Mouse (Mus musculus): ENCODE measurements around the gene Mbnl1.

Gene Mbnl1

DNA sequence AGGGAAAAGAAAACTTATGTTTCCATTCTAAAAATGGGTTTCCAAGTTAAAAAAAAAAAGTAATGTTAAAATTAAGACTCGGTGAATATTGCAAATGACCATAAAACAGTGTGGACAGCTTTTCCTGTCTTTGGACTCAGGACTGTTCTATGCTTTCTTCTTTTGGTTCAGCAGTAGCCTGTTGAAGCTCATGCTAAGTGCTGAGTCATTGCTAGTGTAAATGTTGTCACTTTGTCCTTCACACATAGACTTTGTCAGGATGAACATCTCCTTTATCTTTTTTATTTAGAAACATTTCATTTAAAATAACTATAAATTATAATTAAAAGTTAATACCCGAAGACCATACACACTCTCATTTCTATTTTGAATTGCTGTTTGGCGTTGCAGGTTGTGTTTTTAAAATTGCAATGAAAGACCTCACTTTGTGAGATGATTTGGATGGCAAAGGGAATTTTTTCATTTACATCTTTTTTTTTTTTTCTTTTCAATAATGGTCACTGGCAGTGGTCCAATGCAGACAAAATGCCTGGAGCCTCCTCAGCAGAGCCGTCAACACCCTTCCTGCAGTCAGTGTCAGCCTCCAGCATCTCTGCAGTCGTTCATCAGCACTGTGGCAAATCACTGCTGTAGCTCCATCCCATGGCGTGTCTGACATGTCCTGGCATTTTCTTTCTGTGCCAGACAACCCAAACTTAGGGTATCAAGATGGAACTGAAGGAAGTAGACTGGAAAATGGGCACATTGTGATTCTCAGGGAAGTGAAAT, 96.4 kb downstream of the Mbnl1 start:
- no peak for DNase-seq (ENCODE audit: low spot score in 2 of 2)

DNA sequence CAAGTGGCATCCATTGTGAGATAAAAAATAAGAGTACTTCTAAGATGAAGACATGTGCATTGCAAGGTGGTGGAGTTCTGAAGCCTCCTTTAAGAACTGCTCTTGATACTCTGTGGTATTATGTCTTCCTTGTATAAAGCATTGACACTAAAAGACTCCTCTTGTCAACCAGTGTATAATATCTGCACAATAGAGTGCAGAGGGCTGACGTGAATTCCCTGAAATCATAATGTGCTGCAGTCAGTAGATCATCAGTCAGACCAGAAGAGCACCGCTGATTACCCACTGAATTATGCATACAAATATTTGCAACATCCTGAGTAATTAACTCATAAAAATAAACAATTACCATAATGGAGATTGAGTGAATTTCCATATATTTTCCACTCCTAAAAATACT, 97.2 kb downstream of the Mbnl1 start:
- no peak for DNase-seq (ENCODE audit: low spot score in 2 of 2)

DNA sequence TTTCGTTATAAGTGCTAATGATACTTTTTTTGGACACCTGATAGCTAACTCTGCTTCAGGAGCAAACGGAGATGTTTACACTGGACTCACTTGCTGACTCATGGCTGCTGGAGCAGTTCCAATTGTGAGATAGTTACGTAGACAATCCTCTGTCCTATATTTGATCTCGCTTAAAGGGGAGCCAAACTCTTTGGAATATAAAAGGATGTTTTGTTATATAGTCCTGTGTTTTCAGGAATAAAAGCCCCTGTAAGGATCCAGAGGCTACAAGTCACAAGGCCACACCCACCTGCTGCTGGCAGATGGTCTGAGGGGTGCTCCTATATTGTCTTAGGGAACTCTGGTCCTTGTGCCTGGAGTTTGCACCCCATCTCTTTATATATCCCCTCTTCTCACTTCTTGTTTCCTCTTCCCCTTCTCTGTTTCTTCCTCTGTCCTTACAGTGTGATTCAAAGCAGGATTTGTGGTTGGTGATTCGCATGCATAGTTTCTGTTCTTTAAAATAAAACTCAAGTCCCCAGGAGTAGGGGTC, 97.9 kb downstream of the Mbnl1 start:
- DNase-seq (ENCODE audit: low spot score in 2 of 2), result peak in 1 of 2 experiments; percentile 54

DNA sequence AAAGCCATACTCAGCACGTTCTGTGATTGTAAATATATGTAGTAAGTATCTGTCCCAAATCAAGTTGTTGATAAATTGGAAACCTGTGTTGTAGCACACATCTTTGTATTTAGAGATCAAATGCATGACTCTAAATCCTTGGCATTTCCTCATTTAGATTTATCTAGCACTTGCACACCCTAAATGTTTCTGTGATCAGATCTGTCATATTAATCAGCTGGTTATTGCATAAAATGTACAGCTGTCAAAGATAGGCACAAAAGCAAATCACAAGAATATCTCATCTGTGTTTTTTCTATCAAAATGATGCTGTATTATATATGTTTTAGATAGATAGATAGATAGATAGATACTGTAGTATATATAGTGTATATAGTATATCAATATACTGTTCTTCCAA, 98.9 kb downstream of the Mbnl1 start:
- no peak for DNase-seq (ENCODE audit: low spot score in 2 of 2)

DNA sequence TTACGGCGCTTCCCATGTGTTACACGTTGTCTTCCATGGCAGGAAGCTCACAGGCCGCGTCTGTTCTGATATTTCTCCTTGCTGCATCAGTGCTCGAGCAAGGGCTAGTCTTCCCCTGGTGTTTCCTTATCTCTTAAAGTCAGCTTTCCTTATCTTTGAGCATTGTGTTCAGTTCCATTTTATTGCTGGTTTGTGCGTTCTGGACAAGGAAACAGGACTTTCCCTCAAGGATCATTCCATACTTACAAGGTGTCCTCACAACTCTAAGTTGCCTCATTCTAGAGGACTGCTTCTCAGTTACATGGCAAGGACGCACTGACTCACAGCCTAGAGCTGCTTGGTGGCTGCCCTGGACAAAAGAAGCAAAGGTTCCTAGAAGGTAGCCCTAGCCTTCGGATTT, 101.6 kb downstream of the Mbnl1 start:
- no peak for DNase-seq (ENCODE audit: low spot score in 2 of 2)

- no peak for DNase-seq (ENCODE audit: low spot score in 2 of 2)
These were observed 102.4 kb downstream of the Mbnl1 start for GRCm38 (mm10) chr3:60574849-60575524.

GRCm38 (mm10) chr3:60575945-60576344, 103.3 kb downstream of the Mbnl1 start:
- no peak for DNase-seq (ENCODE audit: low spot score in 2 of 2)

GRCm38 (mm10) chr3:60576366-60577046, 103.9 kb downstream of the Mbnl1 start:
- DNase-seq (ENCODE audit: low spot score in 2 of 2), result no peak

DNA sequence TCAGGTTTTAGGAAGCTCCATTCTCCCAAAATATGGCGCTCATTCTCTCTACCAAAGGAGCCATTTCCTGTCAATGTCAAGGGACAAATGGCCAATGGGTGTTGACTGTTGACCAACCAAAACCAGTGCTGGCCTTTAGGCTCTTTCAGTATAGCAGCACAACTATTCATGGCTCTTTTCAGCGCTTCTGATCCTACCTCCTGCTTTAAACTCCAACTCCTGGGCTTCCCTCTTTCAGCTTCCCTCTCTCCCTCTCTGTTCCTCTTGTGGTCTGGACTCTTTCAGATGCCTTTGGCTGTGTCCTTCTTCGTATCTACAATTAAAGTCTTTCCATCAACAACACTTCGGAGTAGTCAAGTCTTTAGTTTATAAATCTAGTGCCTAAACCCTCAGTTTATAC, 107.2 kb downstream of the Mbnl1 start:
- no peak for DNase-seq (ENCODE audit: low spot score in 2 of 2)

GRCm38 (mm10) chr3:60580699-60581098, 108.1 kb downstream of the Mbnl1 start:
- DNase-seq (ENCODE audit: low spot score in 2 of 2), result no peak

GRCm38 (mm10) chr3:60582154-60582553, 109.5 kb downstream of the Mbnl1 start:
- DNase-seq (ENCODE audit: low spot score in 2 of 2), result no peak

DNA sequence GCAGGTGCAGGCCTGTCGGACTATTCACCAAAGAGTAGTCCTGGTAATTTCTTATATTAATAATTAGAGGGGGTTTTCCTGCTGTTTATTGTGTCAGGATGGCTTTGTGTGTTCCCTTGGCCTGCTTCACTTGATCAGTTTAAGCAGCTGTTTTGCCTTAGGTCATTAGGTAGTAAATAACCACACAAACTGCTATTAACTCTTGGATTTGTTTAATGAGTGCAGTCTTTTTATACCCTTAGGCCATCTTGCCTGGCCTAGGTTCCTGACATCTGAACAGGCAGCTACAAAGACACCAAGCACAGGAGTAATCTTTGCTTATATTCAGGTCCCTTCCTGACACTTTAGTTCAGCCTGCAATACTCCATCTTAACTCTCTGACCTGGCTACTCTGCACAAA, 110.0 kb downstream of the Mbnl1 start:
- no peak for DNase-seq (ENCODE audit: low spot score in 2 of 2)

GRCm38 (mm10) chr3:60584704-60585103, 112.1 kb downstream of the Mbnl1 start:
- DNase-seq (ENCODE audit: low spot score in 2 of 2), result no peak

DNA sequence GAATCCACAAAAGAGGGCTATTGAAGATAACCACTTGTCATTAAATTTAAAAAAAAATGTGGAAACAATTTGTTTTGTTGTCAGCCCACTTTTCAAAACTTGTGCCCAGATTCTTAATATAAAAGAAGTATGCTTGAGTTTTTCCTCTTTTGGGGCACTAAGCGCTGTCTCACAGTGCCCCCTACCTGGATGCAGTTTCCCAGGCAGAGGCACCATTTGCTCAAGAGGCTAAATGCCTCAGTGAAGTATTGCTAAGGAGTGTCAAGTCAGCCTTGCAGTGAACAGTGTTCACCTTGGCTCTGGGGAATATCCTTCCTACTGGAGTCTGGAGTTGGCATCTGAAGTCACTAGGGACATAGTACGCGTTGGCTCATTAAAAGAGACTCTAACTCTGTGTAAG, 113.4 kb downstream of the Mbnl1 start:
- DNase-seq (ENCODE audit: low spot score in 2 of 2), result no peak

DNA sequence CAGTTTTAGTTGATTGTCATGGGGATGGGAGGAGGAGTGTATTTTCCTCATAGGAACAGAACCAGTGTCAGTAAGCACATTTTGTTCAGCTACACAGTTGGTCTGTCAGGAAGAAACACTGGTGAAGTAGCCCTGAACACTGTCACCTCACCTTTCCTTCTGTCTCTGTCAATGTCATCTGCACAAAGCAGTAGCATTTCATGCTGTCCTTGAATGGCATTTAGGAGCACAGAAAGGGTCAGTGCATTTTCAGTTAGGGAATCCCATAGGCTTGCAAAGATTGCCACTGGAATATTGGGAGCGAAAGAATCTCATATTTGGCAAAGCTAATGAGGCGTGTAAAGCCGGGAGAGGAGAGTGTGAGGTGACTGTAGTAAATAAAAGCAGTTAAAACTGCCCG, 114.5 kb downstream of the Mbnl1 start:
- DNase-seq (ENCODE audit: low spot score in 2 of 2), result no peak

GRCm38 (mm10) chr3:60589361-60589760, 116.7 kb downstream of the Mbnl1 start:
- no peak for DNase-seq (ENCODE audit: low spot score in 2 of 2)

DNA sequence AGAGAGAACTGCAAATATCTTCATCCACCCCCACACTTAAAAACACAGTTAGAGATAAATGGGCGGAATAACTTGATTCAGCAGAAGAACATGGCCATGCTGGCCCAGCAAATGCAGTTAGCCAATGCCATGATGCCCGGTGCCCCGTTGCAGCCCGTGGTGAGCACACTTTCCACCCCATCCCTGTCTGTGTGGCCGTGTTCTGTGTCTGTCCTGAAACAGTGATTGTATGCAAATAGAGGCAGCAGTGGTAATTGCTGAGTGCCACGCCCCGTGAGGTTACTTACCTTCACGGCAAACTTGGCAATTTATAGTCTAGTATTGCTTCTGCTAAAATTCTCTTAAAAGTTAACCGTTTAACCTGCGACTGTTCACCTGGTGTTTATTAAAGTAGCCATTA, 123.0 kb downstream of the Mbnl1 start:
- DNase-seq (ENCODE audit: low spot score in 2 of 2), result no peak

GRCm38 (mm10) chr3:60596985-60597384, 124.4 kb downstream of the Mbnl1 start:
- DNase-seq (ENCODE audit: low spot score in 2 of 2), result no peak

DNA sequence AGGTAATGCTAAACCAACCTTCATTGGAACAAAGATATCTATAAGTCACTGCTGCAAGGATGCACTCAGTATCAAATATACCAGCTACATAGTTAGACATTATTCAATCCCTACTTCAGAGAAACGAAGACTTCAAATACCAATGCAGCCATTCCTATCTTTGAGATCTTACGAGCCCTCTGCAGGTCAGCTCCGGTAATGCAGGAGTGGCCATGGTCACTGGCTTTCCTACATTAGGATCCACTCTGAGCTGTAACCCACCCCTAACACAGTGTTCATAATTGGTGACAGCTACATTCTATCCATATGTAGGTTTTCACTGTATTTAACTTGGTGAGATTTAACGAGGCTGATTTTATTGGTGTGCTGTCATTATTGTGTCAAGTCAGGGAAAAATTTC, 129.1 kb downstream of the Mbnl1 start:
- DNase-seq (ENCODE audit: low spot score in 2 of 2), result peak; percentile 73 to 83

DNA sequence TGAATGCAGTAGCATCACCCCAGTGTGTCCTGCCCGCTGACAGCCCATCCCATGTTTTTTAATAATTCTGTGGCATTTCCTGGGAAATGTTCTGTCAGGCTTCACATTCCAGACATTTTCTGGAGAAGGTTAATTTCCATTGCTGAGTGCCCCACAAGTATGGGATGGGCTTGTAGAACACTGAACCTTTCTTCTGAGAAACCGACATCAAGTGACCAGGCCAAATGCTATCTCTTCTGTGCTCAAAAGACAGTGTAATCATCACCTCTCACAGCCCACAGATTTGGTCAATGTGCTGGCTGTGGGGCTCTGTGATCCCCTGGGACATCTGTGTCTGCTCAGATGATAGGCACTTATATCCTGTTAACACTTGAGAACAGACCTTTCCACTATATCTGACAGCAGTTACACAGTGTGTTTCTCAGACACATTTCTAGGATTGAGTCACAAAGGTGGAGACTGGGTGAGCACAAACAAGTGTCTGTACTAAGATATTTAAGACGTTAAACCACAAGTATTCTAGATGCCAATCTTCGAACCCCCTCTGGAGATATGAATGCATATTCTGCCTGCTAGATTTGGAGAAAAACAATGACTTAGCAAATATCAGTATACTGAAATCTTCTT, 130.4 kb downstream of the Mbnl1 start:
- no peak for DNase-seq (ENCODE audit: low spot score in 2 of 2)

- DNase-seq (ENCODE audit: low spot score in 2 of 2), result no peak
These were observed 131.0 kb downstream of the Mbnl1 start for GRCm38 (mm10) chr3:60603637-60604036.

- no peak for DNase-seq (ENCODE audit: low spot score in 2 of 2)
These were observed 131.6 kb downstream of the Mbnl1 start for GRCm38 (mm10) chr3:60604205-60604604.

All from frontal cortex, postnatal 36 days (tissue).